Mouse (Mus musculus) MEL (cell line): ENCODE data around the gene Tspan4. TPM values are rescaled to one million over a fixed set of nuclear protein-coding genes. Genes with fewer than 3 reads are reported as not detected.

Source experiments
- DNase-seq: peaks from one replicate; pipeline ENCODE4 v3.0.0; 2011; ENCODE audit warnings: low read depth, low spot score
- H3K27ac ChIP-seq: 2 replicates; pipeline ENCODE4 v1.5.1; 2012; ENCODE audit warnings: low read depth, mild to moderate bottlenecking, control low read depth, low read length, moderate library complexity; ENCODE audit not compliant: control insufficient read depth
- H3K27me3 ChIP-seq, 2 experiments: fragments of 150-350 bp in 1 of 2; sonication (generic) in 1 of 2; 2 replicates each; pipeline ENCODE4 v1.6.1; 2012; ENCODE audit warnings: low read length in 2 of 2, mild to moderate bottlenecking in 2 of 2, improper control_type of control experiment in 1 of 2, moderate library complexity in 1 of 2; ENCODE audit not compliant: insufficient read depth in 2 of 2, control insufficient read depth in 1 of 2
- H3K36me3 ChIP-seq, 2 experiments: 2 replicates each; pipeline ENCODE4 v1.6.1; 2012 to 2014; ENCODE audit warnings: low read length in 2 of 2, improper control_type of control experiment in 1 of 2, inconsistent platforms in 1 of 2, mild to moderate bottlenecking in 1 of 2; ENCODE audit not compliant: insufficient read depth in 2 of 2, control insufficient read depth in 1 of 2
- H3K4me1 ChIP-seq, 2 experiments: fragments of 150-350 bp in 1 of 2; sonication (generic) in 1 of 2; 2 replicates each; pipeline ENCODE4 v1.6.1; 2012; ENCODE audit warnings: low read length in 2 of 2, improper control_type of control experiment in 1 of 2, mild to moderate bottlenecking in 1 of 2; ENCODE audit not compliant: insufficient read depth in 2 of 2, control insufficient read depth in 1 of 2
- H3K4me3 ChIP-seq, 2 experiments: fragments of 150-350 bp in 1 of 2; sonication (generic) in 1 of 2; 2 replicates each; pipeline ENCODE4 v1.5.1; 2012; ENCODE audit warnings: low read depth in 2 of 2, low read length in 2 of 2, mild to moderate bottlenecking in 2 of 2, moderate library complexity in 2 of 2, control low read depth in 1 of 2, improper control_type of control experiment in 1 of 2; ENCODE audit not compliant: control insufficient read depth in 1 of 2, insufficient read depth in 1 of 2
- H3K79me2 ChIP-seq: 2 replicates; pipeline ENCODE4 v1.6.1; 2012; ENCODE audit warnings: mild to moderate bottlenecking, low read length, moderate library complexity; ENCODE audit not compliant: control insufficient read depth, poor library complexity, insufficient read depth
- H3K9ac ChIP-seq: 2 replicates; pipeline ENCODE4 v1.6.1; 2012; ENCODE audit warnings: low read depth, mild to moderate bottlenecking, control low read depth, low read length, moderate library complexity; ENCODE audit not compliant: control insufficient read depth, poor library complexity, severe bottlenecking
- H3K9me3 ChIP-seq: fragments of 150-350 bp; sonication (generic); replicated peaks from 2 replicates; pipeline ENCODE4 v1.6.1; 2012; ENCODE audit warnings: mild to moderate bottlenecking, low read length, improper control_type of control experiment, moderate library complexity; ENCODE audit not compliant: insufficient read depth
- BHLHE40 ChIP-seq: IDR thresholded peaks from 2 replicates; pipeline ENCODE4 v1.6.1; 2012; ENCODE audit warnings: low read depth, mild to moderate bottlenecking, inconsistent platforms, low read length, improper control_type of control experiment, borderline replicate concordance
- CHD2 ChIP-seq: IDR thresholded peaks from 2 replicates; pipeline ENCODE4 v1.6.1; 2011; ENCODE audit warnings: low read length, improper control_type of control experiment
- E2F4 ChIP-seq: IDR thresholded peaks from 2 replicates; pipeline ENCODE4 v1.6.1; 2011; ENCODE audit warnings: low read depth, low read length, improper control_type of control experiment, borderline replicate concordance
- ELF1 ChIP-seq: IDR thresholded peaks from 2 replicates; pipeline ENCODE4 v1.6.1; 2014; ENCODE audit warnings: low read depth, mild to moderate bottlenecking, inconsistent platforms, low read length, improper control_type of control experiment, moderate library complexity
- EP300 ChIP-seq, 2 experiments: IDR thresholded peaks; 2 replicates each; pipeline ENCODE4 v1.6.1; 2011; ENCODE audit warnings: improper control_type of control experiment in 2 of 2, low read length in 2 of 2, low read depth in 1 of 2, mild to moderate bottlenecking in 1 of 2
- ETS1 ChIP-seq: IDR thresholded peaks from 2 replicates; pipeline ENCODE4 v1.6.1; 2012; ENCODE audit warnings: low read depth, mild to moderate bottlenecking, inconsistent platforms, low read length, improper control_type of control experiment, moderate library complexity
- GATA1 ChIP-seq: IDR thresholded peaks from 2 replicates; pipeline ENCODE4 v1.6.1; 2011; ENCODE audit warnings: low read depth, low read length, improper control_type of control experiment
- HCFC1 ChIP-seq: IDR thresholded peaks from 2 replicates; pipeline ENCODE4 v1.6.1; 2012; ENCODE audit warnings: low read depth, mild to moderate bottlenecking, inconsistent platforms, low read length, improper control_type of control experiment, moderate library complexity
- MAX ChIP-seq: IDR thresholded peaks from 2 replicates; pipeline ENCODE4 v1.6.1; 2011; ENCODE audit warnings: low read length, improper control_type of control experiment
- MEF2A ChIP-seq: IDR thresholded peaks from 2 replicates; pipeline ENCODE4 v1.6.1; 2014; ENCODE audit warnings: low read depth, mild to moderate bottlenecking, inconsistent platforms, low read length, improper control_type of control experiment; ENCODE audit not compliant: poor library complexity, insufficient replicate concordance, severe bottlenecking; ENCODE audit errors: extremely low read depth
- MXI1 ChIP-seq: IDR thresholded peaks from 2 replicates; pipeline ENCODE4 v1.6.1; 2011; ENCODE audit warnings: mild to moderate bottlenecking, low read depth, low read length, improper control_type of control experiment
- MYC ChIP-seq: IDR thresholded peaks from 2 replicates; pipeline ENCODE4 v1.6.1; 2011; ENCODE audit warnings: low read depth, mild to moderate bottlenecking, low read length, improper control_type of control experiment, moderate library complexity
- NELFE ChIP-seq: IDR thresholded peaks from 2 replicates; pipeline ENCODE4 v1.6.1; 2011; ENCODE audit warnings: low read depth, low read length, improper control_type of control experiment
- NRF1 ChIP-seq: IDR thresholded peaks from 2 replicates; pipeline ENCODE4 v1.6.1; 2014; ENCODE audit warnings: low read depth, mild to moderate bottlenecking, inconsistent platforms, low read length, improper control_type of control experiment, moderate library complexity; ENCODE audit not compliant: poor library complexity, insufficient read depth, severe bottlenecking
- POLR2A ChIP-seq, 2 experiments: IDR thresholded peaks; 2 replicates each; pipeline ENCODE4 v1.6.1; 2011 to 2012; ENCODE audit warnings: low read length in 2 of 2, mild to moderate bottlenecking in 2 of 2, control low read depth in 1 of 2, improper control_type of control experiment in 1 of 2, low read depth in 1 of 2, moderate library complexity in 1 of 2; ENCODE audit not compliant: control insufficient read depth in 1 of 2, insufficient read depth in 1 of 2, poor library complexity in 1 of 2
- POLR2AphosphoS2 ChIP-seq: IDR thresholded peaks from 2 replicates; pipeline ENCODE4 v1.6.1; 2011; ENCODE audit warnings: low read length, improper control_type of control experiment
- POLR2AphosphoS5 ChIP-seq: IDR thresholded peaks from 2 replicates; pipeline ENCODE4 v1.6.1; 2012; ENCODE audit warnings: low read depth, borderline replicate concordance, mild to moderate bottlenecking, inconsistent platforms, low read length, moderate library complexity, mixed read lengths
- SIN3A ChIP-seq: IDR thresholded peaks from 2 replicates; pipeline ENCODE4 v1.6.1; 2012; ENCODE audit warnings: low read length, improper control_type of control experiment, inconsistent platforms
- SMC3 ChIP-seq: IDR thresholded peaks from 2 replicates; pipeline ENCODE4 v1.6.1; 2011; ENCODE audit warnings: low read depth, low read length, improper control_type of control experiment
- TAL1 ChIP-seq: IDR thresholded peaks from 2 replicates; pipeline ENCODE4 v1.6.1; 2012; ENCODE audit warnings: mild to moderate bottlenecking, inconsistent platforms, low read length, moderate library complexity, mixed read lengths
- TBP ChIP-seq: IDR thresholded peaks from 2 replicates; pipeline ENCODE4 v1.8.0; 2011; ENCODE audit warnings: low read depth, low read length, improper control_type of control experiment
- TCF12 ChIP-seq: IDR thresholded peaks from 2 replicates; pipeline ENCODE4 v1.6.1; 2014; ENCODE audit warnings: low read depth, mild to moderate bottlenecking, inconsistent platforms, low read length, improper control_type of control experiment, moderate library complexity
- UBTF ChIP-seq: IDR thresholded peaks from 2 replicates; pipeline ENCODE4 v1.6.1; 2012; ENCODE audit warnings: low read depth, mild to moderate bottlenecking, inconsistent platforms, low read length, improper control_type of control experiment, moderate library complexity, borderline replicate concordance; ENCODE audit not compliant: insufficient read depth
- USF1 ChIP-seq: IDR thresholded peaks from 2 replicates; pipeline ENCODE4 v1.6.1; 2014; ENCODE audit warnings: low read depth, mild to moderate bottlenecking, inconsistent platforms, low read length, improper control_type of control experiment, moderate library complexity
- USF2 ChIP-seq, 2 experiments: IDR thresholded peaks; 2 replicates each; pipeline ENCODE4 v1.6.1; 2011 to 2012; ENCODE audit warnings: improper control_type of control experiment in 2 of 2, low read length in 2 of 2, borderline replicate concordance in 1 of 2, inconsistent platforms in 1 of 2, low read depth in 1 of 2, mild to moderate bottlenecking in 1 of 2; ENCODE audit not compliant: insufficient read depth in 1 of 2
- ZC3H11A ChIP-seq: IDR thresholded peaks from 2 replicates; pipeline ENCODE4 v1.6.1; 2012; ENCODE audit warnings: low read depth, mild to moderate bottlenecking, inconsistent platforms, low read length, improper control_type of control experiment
- ZKSCAN1 ChIP-seq: IDR thresholded peaks from 2 replicates; pipeline ENCODE4 v1.6.1; 2012; ENCODE audit warnings: low read depth, mild to moderate bottlenecking, inconsistent platforms, low read length, improper control_type of control experiment, moderate library complexity
- ZMIZ1 ChIP-seq: IDR thresholded peaks from 2 replicates; pipeline ENCODE4 v1.6.1; 2012; ENCODE audit warnings: low read depth, mild to moderate bottlenecking, inconsistent platforms, low read length, improper control_type of control experiment, moderate library complexity
- polyA plus RNA-seq, 2 experiments: library from polyadenylated mRNA; stranded (reverse) in 1 of 2; unstranded in 1 of 2; fragments of >175 nt in 1 of 2; fragments of >200 nt in 1 of 2; gene quantifications; 2 replicates each; pipeline versions ENCODE4 v1.2.1 to v1.2.4; 2012; ENCODE audit warnings: low replicate concordance in 2 of 2, low read depth in 1 of 2; ENCODE audit not compliant: insufficient read length in 2 of 2, insufficient read depth in 1 of 2, missing spikeins in 1 of 2
- total RNA-seq: library from RNA; depleted of rRNA; stranded (reverse); fragments of 300-350 nt; gene quantifications from 2 replicates; pipeline ENCODE4 v1.2.3, GENCODE M21; 2012

Gene Tspan4
- total and polyA plus RNA-seq, 3 experiments: 97.9 to 110 TPM; not detected in 1

DNA sequence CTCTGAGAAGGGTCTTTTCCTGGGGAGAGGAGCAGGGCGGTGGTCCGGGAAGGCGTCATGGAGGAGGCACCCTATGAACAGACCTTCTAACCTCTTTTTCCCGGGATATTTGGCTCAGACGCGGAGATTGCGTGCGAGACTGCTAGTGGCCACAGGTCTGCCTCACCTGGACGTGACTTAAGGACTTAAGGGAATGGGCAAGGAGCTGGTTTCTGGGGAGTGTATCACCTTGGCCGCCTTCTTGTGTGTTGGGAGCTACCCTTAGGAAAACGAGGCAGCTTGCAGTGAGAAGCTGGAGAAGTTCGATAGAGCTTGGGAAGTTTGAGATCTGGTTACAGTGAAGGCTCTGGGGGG, 742 bp downstream of the Tspan4 start:
- TF ChIP-seq ZMIZ1 (no peak), SIN3A (no peak), NRF1 (no peak), USF2 (IDR thresholded peaks at IDR 0.05; ENCODE audit: borderline replicate concordance in 1 of 2, insufficient read depth in 1 of 2, low read depth in 1 of 2, low read length in 2 of 2) (no peak), HCFC1 (no peak), MYC (no peak), ETS1 (no peak), POLR2AphosphoS2 (no peak), TCF12 (no peak), MAX (no peak)
- TF ChIP-seq, all 39 proteins: peak for 0
- peaks cover 3 to 22% of the 10 kb centered on the region in 2 experiments; a peak in 3 of 4 replicates for H3K4me1 ChIP-seq

DNA sequence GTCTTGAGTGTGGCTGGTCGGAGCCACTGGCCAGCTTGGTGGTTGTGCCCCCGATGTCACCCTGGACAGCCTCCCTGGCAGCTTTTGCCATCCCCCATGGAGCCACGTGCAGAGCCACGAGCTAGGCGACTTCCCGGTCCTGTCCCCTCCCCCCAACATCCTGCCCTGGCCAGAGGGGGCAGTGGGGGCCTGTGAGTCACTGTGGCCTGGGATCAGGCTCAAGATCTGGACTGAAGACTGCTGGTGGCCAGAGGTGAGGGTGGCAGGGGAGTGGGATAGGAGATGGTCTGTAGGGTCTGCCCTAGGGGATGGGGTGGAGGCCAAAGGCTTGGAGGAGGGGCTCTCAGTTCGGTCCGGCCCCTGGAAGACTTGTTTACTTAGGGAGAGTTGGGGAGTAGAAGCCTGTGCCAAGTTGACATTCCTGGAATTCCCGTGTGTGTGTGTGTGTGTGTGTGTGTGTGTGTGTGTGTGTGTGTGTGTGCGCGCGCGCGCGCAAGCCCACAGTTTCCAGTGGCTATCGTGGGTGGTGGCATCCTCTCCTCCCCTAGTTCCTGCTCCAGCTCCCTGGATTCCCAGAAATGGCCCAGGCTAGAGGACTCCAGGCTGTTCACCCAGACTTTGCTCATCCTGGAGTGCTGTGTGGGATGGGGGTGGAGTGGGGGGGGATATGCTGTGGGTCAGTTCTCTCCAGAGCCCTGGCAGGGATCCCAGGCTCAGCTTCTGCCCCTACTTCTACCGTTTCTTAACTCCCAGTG, 1.4 kb downstream of the Tspan4 start:
- peak; percentile 69 for DNase-seq
- Histone ChIP-seq H3K27me3 (no peaks in the 10 kb centered on the region), H3K4me1 (peaks cover 3 to 22% of the 10 kb centered on the region in 2 experiments; a peak in 3 of 4 replicates), H3K4me3 (peak overlapping the region; percentile 95), H3K27ac (peak overlapping the region; percentile 71), H3K9me3 (no peaks in the 10 kb centered on the region), H3K36me3 (peaks cover 0 to 16% of the 10 kb centered on the region in 2 experiments; a peak in 2 of 4 replicates), H3K9ac (peak overlapping the region; percentile 98), H3K79me2 (peaks cover 51% of the 10 kb centered on the region)
- peak; percentile 63 for TF ChIP-seq SIN3A
- no peak for TF ChIP-seq BHLHE40
- no peak for TF ChIP-seq ZKSCAN1
- peak; percentile 98 for TF ChIP-seq MYC
- no peak for TF ChIP-seq SMC3
- no peak for TF ChIP-seq POLR2AphosphoS5
- TF ChIP-seq UBTF: no peak
- peak; percentile 95 for TF ChIP-seq MAX
- no peak for TF ChIP-seq ETS1
- TF ChIP-seq USF1: peak; percentile 54; the same call in 1 of the 2 replicates
- no peak for TF ChIP-seq GATA1
- no peak for TF ChIP-seq E2F4
- peak; percentile 96 for TF ChIP-seq MXI1
- TF ChIP-seq TCF12: peak; percentile 6; the same call in 1 of the 2 replicates
- TF ChIP-seq EP300 (IDR thresholded peaks at IDR 0.05; ENCODE audit: low read depth in 1 of 2, low read length in 2 of 2): 0 out of 4 replicates have a peak, but pooled peaks of 1 of the 2 experiments have one; percentile 25
- TF ChIP-seq TAL1: no peak
- peak; percentile 54; the same call in 1 of the 2 replicates for TF ChIP-seq NELFE
- no peak for TF ChIP-seq USF2 (IDR thresholded peaks at IDR 0.05; ENCODE audit: borderline replicate concordance in 1 of 2, insufficient read depth in 1 of 2, low read depth in 1 of 2, low read length in 2 of 2)
- TF ChIP-seq CHD2: peak; percentile 57; the same call in 1 of the 2 replicates
- no peak for TF ChIP-seq ZC3H11A
- no peak for TF ChIP-seq MEF2A
- 0 out of 4 replicates have a peak, but pooled peaks of 1 of the 2 experiments have one; percentile 4 for TF ChIP-seq POLR2A (IDR thresholded peaks at IDR 0.05; ENCODE audit: control insufficient read depth in 1 of 2, insufficient read depth in 1 of 2, low read depth in 1 of 2, low read length in 2 of 2, poor library complexity in 1 of 2)
- no peak for TF ChIP-seq TBP
- no peak for TF ChIP-seq ELF1

More for the DNA sequence above, 742 bp downstream of the Tspan4 start:
- peak; percentile 60 for DNase-seq
- Histone ChIP-seq H3K27me3 (no peaks in the 10 kb centered on the region), H3K27ac (peak overlapping the region; percentile 71), H3K9me3 (no peaks in the 10 kb centered on the region), H3K36me3 (peaks cover 0 to 16% of the 10 kb centered on the region in 2 experiments; a peak in 2 of 4 replicates), H3K9ac (peak overlapping the region; percentile 98), H3K4me3 (peak overlapping the region; percentile 95), H3K79me2 (peaks cover 51% of the 10 kb centered on the region)
